In genomic region chr3:75202808-75203503, GRCm38 (mm10) we compare ENCODE assay signal across 9 mouse cellular contexts. TPM values are rescaled to one million over a fixed set of nuclear protein-coding genes. Genes with fewer than 3 reads are reported as not detected.
DNase-seq lines count a peak whose midpoint lies in the region; ATAC-seq and TF ChIP-seq lines count a peak whose summit lies in the region.
"Had no signal": no experiment of that assay in that cellular context is flagged by ENCODE, and none has a peak within 500 bp of the region (broad histone marks: within the 10 kb centered on the region; RNA-seq: fewer than 3 reads in every experiment).

No protein-coding gene starts in this region.

- intact Hi-C loops in left cerebral cortex, postnatal 4 days (cut with DNase I): no loop called here

- TF ChIP-seq CTCF in liver, adult 2 months (IDR thresholded peaks at IDR 0.05; ENCODE audit: low read depth, low read length): peak; percentile 72; the same call in 1 of the 2 replicates
- TF ChIP-seq CTCF in testis, adult 2 months (IDR thresholded peaks at IDR 0.05; ENCODE audit: control insufficient read depth, insufficient read depth, insufficient replicate concordance, low read depth, low read length): peak; percentile 39; the same call in 1 of the 2 replicates

- H3K9ac ChIP-seq in liver, adult 2 months (ENCODE audit: low read depth, low read length): no peak overlapping the region
- H3K9ac ChIP-seq in liver, embryonic 12.5 days: no peak overlapping the region
- H3K9ac ChIP-seq in intestine, embryonic 16.5 days (ENCODE audit: low read depth, low read length): no peak overlapping the region
- H3K9ac ChIP-seq: embryonic facial prominence, embryonic 13.5 days had no signal

- DNase-seq in liver, adult 2 months (ENCODE audit: extremely low read depth, low read depth, low spot score): peak; percentile 26
- peak; percentile 52 to 71 for DNase-seq in adrenal gland, postnatal 36 days
- DNase-seq in forebrain, embryonic 10.5 days (ENCODE audit: extremely low spot score, low spot score): peak; percentile 54
- peak; percentile 61 for DNase-seq in left cerebral cortex, postnatal 4 days
- peak; percentile 48 for DNase-seq in naive thymus-derived CD4-positive, alpha-beta T cell, adult 2 months (ENCODE audit: low read depth)

- no peak for ATAC-seq in liver, embryonic 12.5 days
- 0 out of 2 replicates have a peak, but pooled peaks have one; percentile 33 for ATAC-seq in intestine, embryonic 16.5 days

- 27% methylated on average over 12 of the region's 12 CpGs for WGBS in liver, adult 2 months
- WGBS in liver, embryonic 12.5 days (ENCODE audit: insufficient replicate concordance): 31% methylated on average over 12 of the region's 12 CpGs
- 39% methylated on average over 12 of the region's 12 CpGs for WGBS in forebrain, embryonic 10.5 days
- WGBS in intestine, embryonic 16.5 days: 36% methylated on average over 12 of the region's 12 CpGs

- TF ChIP-seq POLR2A in liver, adult 2 months (IDR thresholded peaks at IDR 0.05; ENCODE audit: extremely low read depth, insufficient read depth, low read length): no peak
- TF ChIP-seq POLR2A in testis, adult 2 months (IDR thresholded peaks at IDR 0.05; ENCODE audit: control insufficient read depth, low read depth, low read length): no peak

- no peak overlapping the region for H3K4me3 ChIP-seq in liver, adult 2 months (ENCODE audit: insufficient read depth, low read depth, low read length)
- H3K4me3 ChIP-seq in liver, embryonic 12.5 days: no peak overlapping the region
- H3K4me3 ChIP-seq in forebrain, embryonic 10.5 days: no peak overlapping the region
- no peak overlapping the region for H3K4me3 ChIP-seq in intestine, embryonic 16.5 days (ENCODE audit: low read length)
- H3K4me3 ChIP-seq in testis, adult 2 months (ENCODE audit: control insufficient read depth, low read depth, low read length): no peak overlapping the region; the same call in 1 of the 2 replicates
- H3K4me3 ChIP-seq: embryonic facial prominence, embryonic 13.5 days had no signal

- H3K27ac ChIP-seq in liver, adult 2 months (replicated peaks; ENCODE audit: insufficient read depth, low read depth, low read length): no peak overlapping the region
- H3K27ac ChIP-seq in liver, embryonic 12.5 days: no peak overlapping the region
- no peak overlapping the region for H3K27ac ChIP-seq in forebrain, embryonic 10.5 days
- H3K27ac ChIP-seq in intestine, embryonic 16.5 days (ENCODE audit: low read length): no peak overlapping the region
- no peak overlapping the region for H3K27ac ChIP-seq in testis, adult 2 months (ENCODE audit: control insufficient read depth, insufficient read depth, low read depth, low read length)
- H3K27ac ChIP-seq: embryonic facial prominence, embryonic 13.5 days had no signal

- H3K79me2 ChIP-seq in liver, adult 2 months (ENCODE audit: control insufficient read depth, insufficient read depth, low read length): no peaks in the 10 kb centered on the region

- no peaks in the 10 kb centered on the region for H3K9me3 ChIP-seq in liver, embryonic 12.5 days (replicated peaks)
- H3K9me3 ChIP-seq in forebrain, embryonic 10.5 days: no peaks in the 10 kb centered on the region
- no peaks in the 10 kb centered on the region for H3K9me3 ChIP-seq in intestine, embryonic 16.5 days (ENCODE audit: control insufficient read depth, low read length)
- H3K9me3 ChIP-seq: embryonic facial prominence, embryonic 13.5 days had no signal

- no peaks in the 10 kb centered on the region for H3K27me3 ChIP-seq in liver, adult 2 months (ENCODE audit: control insufficient read depth, insufficient read depth, low read length)
- no peaks in the 10 kb centered on the region for H3K27me3 ChIP-seq in liver, embryonic 12.5 days (replicated peaks)
- no peaks in the 10 kb centered on the region for H3K27me3 ChIP-seq in forebrain, embryonic 10.5 days (ENCODE audit: poor library complexity, severe bottlenecking)
- no peaks in the 10 kb centered on the region for H3K27me3 ChIP-seq in intestine, embryonic 16.5 days (replicated peaks; ENCODE audit: control insufficient read depth, insufficient read depth, low read length)
- no peaks in the 10 kb centered on the region for H3K27me3 ChIP-seq in testis, adult 2 months (ENCODE audit: control insufficient read depth, insufficient read depth, low read length)
- H3K27me3 ChIP-seq: embryonic facial prominence, embryonic 13.5 days had no signal

- H3K36me3 ChIP-seq in liver, adult 2 months (ENCODE audit: control insufficient read depth, insufficient read depth, low read length): no peaks in the 10 kb centered on the region
- H3K36me3 ChIP-seq in liver, embryonic 12.5 days: no peaks in the 10 kb centered on the region
- H3K36me3 ChIP-seq in forebrain, embryonic 10.5 days (replicated peaks): no peaks in the 10 kb centered on the region
- H3K36me3 ChIP-seq in intestine, embryonic 16.5 days (ENCODE audit: control insufficient read depth, insufficient read depth, low read length): no peaks in the 10 kb centered on the region
- H3K36me3 ChIP-seq in testis, adult 2 months (ENCODE audit: control insufficient read depth, insufficient read depth, low read length): no peaks in the 10 kb centered on the region
- H3K36me3 ChIP-seq: embryonic facial prominence, embryonic 13.5 days had no signal

- H3K4me1 ChIP-seq in liver, adult 2 months (ENCODE audit: control insufficient read depth, insufficient read depth, low read length): no peaks in the 10 kb centered on the region
- no peaks in the 10 kb centered on the region for H3K4me1 ChIP-seq in liver, embryonic 12.5 days
- H3K4me1 ChIP-seq in forebrain, embryonic 10.5 days: no peaks in the 10 kb centered on the region
- no peaks in the 10 kb centered on the region for H3K4me1 ChIP-seq in intestine, embryonic 16.5 days (ENCODE audit: control insufficient read depth, insufficient read depth, low read length)
- H3K4me1 ChIP-seq in testis, adult 2 months (ENCODE audit: control insufficient read depth, insufficient read depth, low read length): no peaks in the 10 kb centered on the region
- H3K4me1 ChIP-seq: embryonic facial prominence, embryonic 13.5 days had no signal

- no peak overlapping the region for H3K4me2 ChIP-seq in liver, embryonic 12.5 days
- no peak overlapping the region for H3K4me2 ChIP-seq in intestine, embryonic 16.5 days (ENCODE audit: low read depth, low read length)
- H3K4me2 ChIP-seq: embryonic facial prominence, embryonic 13.5 days had no signal

RNA-seq across cellular contexts. Expression of gene Zbbx, which starts 38.1 kb away (rescaled TPM):
- total RNA-seq in liver, adult 2 months (2014; rRNA removed): not detected in 2 replicates
- polyA plus RNA-seq in liver, adult 2 months (2012; rRNA removed): not detected in 2 replicates
- not detected in 2 replicates for polyA plus RNA-seq in liver, embryonic 12.5 days (2016; fragmentation: Nextera tagmentation; extraction: Ambion mirVana)
- not detected for total RNA-seq in adrenal gland, postnatal 36 days (2021)
- polyA plus RNA-seq in forebrain, embryonic 10.5 days (2016; fragmentation: Nextera tagmentation; extraction: Ambion mirVana): 0.07 and 0.17 TPM in 2 replicates
- 0.20 TPM in 1 of 2 replicates, not detected in the other for polyA plus RNA-seq in intestine, embryonic 16.5 days (2015; fragmentation: Nextera tagmentation; extraction: Ambion mirVana)
- total RNA-seq in left cerebral cortex, postnatal 4 days (2021): 1 to 10 TPM; 2.3 to 3.0 TPM
- 63.1 and 77.6 TPM in 2 replicates for polyA plus RNA-seq in testis, adult 2 months (2012; rRNA removed)

Comparison
In these comparisons a context has a peak if more than half of its experiments do, and no peak if none do; other contexts are left out.
1. RNA of gene Zbbx, which starts 38.1 kb away (polyA plus RNA-seq): 63.1 to 77.6 TPM in testis, adult 2 months; 0.20 TPM in intestine, embryonic 16.5 days, 0.07 to 0.17 TPM in forebrain, embryonic 10.5 days, not detected in liver, adult 2 months and not detected in liver, embryonic 12.5 days; every median in the first group is over 10 times any median in the second.
2. Peak in every context shown above with its lines, with median percentiles within 50 percentile points of each other: DNase-seq.